Mouse (Mus musculus) liver, embryonic 14.5 days (tissue): Measurements from ENCODE around the gene Washc3. TPM values are rescaled to one million over a fixed set of nuclear protein-coding genes. Genes with fewer than 3 reads are reported as not detected.

Experiments used
- ATAC-seq: fragments of 200-750 bp; cut with Nextera tagmentation; 2 replicates; pipeline ENCODE4 v1.8.0; 2017; ENCODE audit warnings: moderate number of reproducible peaks, mild to moderate bottlenecking, moderate library complexity; ENCODE audit not compliant: insufficient read depth
- DNase-seq, 3 experiments: peaks; one replicate each; pipeline ENCODE4 v3.0.0-alpha.2; 2012 to 2013; ENCODE audit warnings: low read depth in 3 of 3, low spot score in 3 of 3
- H3K27ac ChIP-seq: fragments of 300-500 bp; sonication (generic); 2 replicates; pipeline ENCODE4 v1.5.1; 2014; ENCODE audit warnings: moderate library complexity, mild to moderate bottlenecking, control low read depth, inconsistent platforms
- H3K27me3 ChIP-seq: fragments of 300-500 bp; sonication (generic); 2 replicates; pipeline ENCODE4 v1.6.1; 2014; ENCODE audit warnings: mild to moderate bottlenecking, low read length, moderate library complexity; ENCODE audit not compliant: control insufficient read depth, insufficient read depth
- H3K36me3 ChIP-seq: fragments of 300-500 bp; sonication (generic); replicated peaks from 2 replicates; pipeline ENCODE4 v1.6.1; 2014; ENCODE audit warnings: low read depth; ENCODE audit not compliant: control insufficient read depth, insufficient read depth
- H3K4me1 ChIP-seq, 2 experiments: fragments of 200-500 bp in 1 of 2; fragments of 300-500 bp in 1 of 2; sonication (generic) in 1 of 2; replicated peaks; 2 replicates each; pipeline ENCODE4 v1.6.1; 2012 to 2014; ENCODE audit warnings: antibody characterized with exemption in 1 of 2, inconsistent platforms in 1 of 2, low read length in 1 of 2; ENCODE audit not compliant: control insufficient read depth in 2 of 2, insufficient read depth in 2 of 2
- H3K4me2 ChIP-seq: fragments of 300-500 bp; sonication (generic); 2 replicates; pipeline ENCODE4 v1.6.1; 2014; ENCODE audit warnings: low read depth, mild to moderate bottlenecking, control low read depth, moderate library complexity
- H3K4me3 ChIP-seq, 2 experiments: fragments of 200-500 bp in 1 of 2; fragments of 300-500 bp in 1 of 2; sonication (generic) in 1 of 2; 2 replicates each; pipeline ENCODE4 v1.5.1; 2012 to 2014; ENCODE audit warnings: low read depth in 2 of 2, low read length in 2 of 2, mild to moderate bottlenecking in 2 of 2, control low read depth in 1 of 2, inconsistent platforms in 1 of 2, moderate library complexity in 1 of 2; ENCODE audit not compliant: insufficient read depth in 1 of 2
- H3K9ac ChIP-seq: fragments of 300-500 bp; sonication (generic); replicated peaks from 2 replicates; pipeline ENCODE4 v1.6.1; 2014; ENCODE audit warnings: mild to moderate bottlenecking, control low read depth, moderate library complexity
- H3K9me3 ChIP-seq: fragments of 300-500 bp; sonication (generic); 2 replicates; pipeline ENCODE4 v1.6.1; 2016; ENCODE audit warnings: low read length, mixed read lengths; ENCODE audit not compliant: control insufficient read depth
- CTCF ChIP-seq: IDR thresholded peaks from 2 replicates; pipeline ENCODE4 v1.5.1; 2016; ENCODE audit warnings: antibody characterized with exemption, low read depth, control low read depth
- EP300 ChIP-seq: IDR thresholded peaks from 2 replicates; pipeline ENCODE4 v1.6.1; 2016; ENCODE audit warnings: antibody characterized with exemption, low read depth
- WGBS: fragments of 180-500 bp; shearing (Covaris S2); extraction: QIAGEN DNeasy Blood & Tissue Kit; methylation state at CpG from one replicate; pipeline ENCODE4 v1.1.7; 2014; ENCODE audit not compliant: insufficient replicate concordance; 5-methylcytosine and 5-hydroxymethylcytosine counted together
- polyA plus RNA-seq, 2 experiments: library from polyadenylated mRNA; depleted of rRNA in 1 of 2; stranded (reverse) in 1 of 2; unstranded in 1 of 2; fragments of >200 nt; fragmentation: Nextera tagmentation in 1 of 2; extraction: Ambion mirVana in 1 of 2; gene quantifications; 2 replicates each; pipeline versions ENCODE4 v1.2.1 to v1.2.3; 2012 to 2014

Washc3 gene
- polyA plus RNA-seq, 2 experiments = 12.4 to 30.5 TPM

- H3K4me1 ChIP-seq = no peaks in the 10 kb centered on the region
Observed at GRCm38 (mm10) chr10:88250300-88250699, 49.4 kb downstream of the Washc3 start.

GRCm38 (mm10) chr10:88252121-88252862, 51.4 kb downstream of the Washc3 start:
- no peak overlapping the region for H3K27ac ChIP-seq
- DNase-seq (no peak), ATAC-seq (no peak)
- WGBS = 63% methylated on average over 9 of the region's 9 CpGs
- no peaks in the 10 kb centered on the region for H3K27me3 ChIP-seq
- no peak overlapping the region for H3K9ac ChIP-seq
- no peaks in the 10 kb centered on the region for H3K9me3 ChIP-seq
- H3K4me1 ChIP-seq = no peaks in the 10 kb centered on the region
- no peaks in the 10 kb centered on the region for H3K36me3 ChIP-seq
- H3K4me3 ChIP-seq = no peak overlapping the region
- TF ChIP-seq EP300 (no peak), CTCF (no peak)
- no peak overlapping the region for H3K4me2 ChIP-seq

More at GRCm38 (mm10) chr10:88250300-88250699, 49.4 kb downstream of the Washc3 start:
- ATAC-seq (no peak), DNase-seq (no peak)
- no peaks in the 10 kb centered on the region for H3K36me3 ChIP-seq
- H3K4me2 ChIP-seq = no peak overlapping the region
- H3K27ac ChIP-seq = no peak overlapping the region
- no peaks in the 10 kb centered on the region for H3K9me3 ChIP-seq
- TF ChIP-seq EP300 (no peak), CTCF (no peak)
- H3K9ac ChIP-seq = no peak overlapping the region
- 32% methylated on average over 3 of the region's 3 CpGs for WGBS
- H3K27me3 ChIP-seq = no peaks in the 10 kb centered on the region
- no peak overlapping the region for H3K4me3 ChIP-seq

DNA sequence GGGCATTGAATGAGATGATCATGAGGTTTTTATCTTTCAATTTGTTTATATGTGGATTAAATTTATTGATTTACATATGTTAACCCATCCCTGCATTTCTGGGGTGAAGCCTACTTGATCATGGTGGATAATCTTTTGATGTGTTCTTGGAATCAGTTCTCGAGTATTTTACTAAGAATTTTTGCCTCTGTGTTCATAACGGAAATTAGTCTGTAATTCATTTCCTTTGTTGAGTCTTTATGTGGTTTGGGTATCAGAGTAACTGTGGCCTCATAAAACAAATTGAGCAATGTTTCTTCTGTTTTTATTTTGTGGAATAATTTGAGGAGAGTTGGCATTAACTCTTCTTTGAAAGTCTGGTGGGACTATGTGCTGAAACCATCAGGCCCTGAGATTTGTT, 54.7 kb downstream of the Washc3 start:
- TF ChIP-seq EP300 (no peak), CTCF (no peak)
- Histone ChIP-seq H3K9ac (no peak overlapping the region), H3K36me3 (no peaks in the 10 kb centered on the region), H3K27me3 (no peaks in the 10 kb centered on the region), H3K27ac (no peak overlapping the region), H3K9me3 (no peaks in the 10 kb centered on the region), H3K4me1 (no peaks in the 10 kb centered on the region), H3K4me2 (no peak overlapping the region), H3K4me3 (no peak overlapping the region)
- WGBS = 50% methylated on average over 2 of the region's 2 CpGs
- DNase-seq (no peak), ATAC-seq (no peak)

DNA sequence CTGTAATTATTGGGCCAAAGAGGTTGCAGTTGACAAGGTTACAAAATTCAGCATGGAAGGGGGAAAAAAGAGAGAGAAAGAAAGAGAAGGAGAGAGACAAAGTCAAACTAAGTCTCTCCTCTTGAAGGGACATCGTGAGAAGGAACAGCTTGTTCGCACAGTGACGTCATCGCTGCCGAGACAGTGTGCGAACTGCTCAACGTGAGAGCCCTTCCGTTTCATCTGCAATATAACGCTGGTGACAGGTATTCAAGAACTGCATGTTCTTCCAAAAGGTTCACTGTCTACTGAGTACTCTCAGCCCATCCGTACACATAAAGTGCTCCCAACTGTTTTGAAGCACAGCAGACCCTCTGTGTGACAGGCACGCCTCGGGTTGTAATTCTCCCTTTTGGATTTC, 59.4 kb downstream of the Washc3 start:
- 78% methylated on average over 12 of the region's 12 CpGs for WGBS
- no peak overlapping the region for H3K4me2 ChIP-seq
- H3K27ac ChIP-seq = no peak overlapping the region
- DNase-seq (no peak), ATAC-seq (no peak)
- H3K9ac ChIP-seq = no peak overlapping the region
- no peak for TF ChIP-seq CTCF
- TF ChIP-seq EP300 = no peak
- H3K4me3 ChIP-seq = no peak overlapping the region
- no peaks in the 10 kb centered on the region for H3K36me3 ChIP-seq
- H3K27me3 ChIP-seq = no peaks in the 10 kb centered on the region
- H3K9me3 ChIP-seq = no peaks in the 10 kb centered on the region
- H3K4me1 ChIP-seq = no peaks in the 10 kb centered on the region

- Histone ChIP-seq H3K27ac (no peak overlapping the region), H3K9me3 (no peaks in the 10 kb centered on the region), H3K4me1 (no peaks in the 10 kb centered on the region), H3K4me3 (no peak overlapping the region), H3K27me3 (no peaks in the 10 kb centered on the region), H3K9ac (no peak overlapping the region), H3K4me2 (no peak overlapping the region), H3K36me3 (no peaks in the 10 kb centered on the region)
- DNase-seq = no peak
- TF ChIP-seq EP300 = no peak
- TF ChIP-seq CTCF = no peak
- WGBS = 68% methylated on average over 3 of the region's 3 CpGs
- ATAC-seq = no peak
Observed at GRCm38 (mm10) chr10:88261186-88261585, 60.3 kb downstream of the Washc3 start.
